Mouse (Mus musculus): ENCODE measurements around the gene Entpd7. TPM values are rescaled to one million over a fixed set of nuclear protein-coding genes. Genes with fewer than 3 reads are reported as not detected.
A peak's percentile ranks its signal among the peaks of the same experiment; 100 is the strongest.

Entpd7 gene
- polyA plus RNA-seq (2014; fragmentation: Nextera tagmentation; extraction: Ambion mirVana) = 10.9 and 12.3 TPM in 2 replicates

GRCm38 (mm10) chr19:43689419-43690246 is at the start of gene Entpd7:
Gene Entpd7 (plus strand): TSS chr19:43689672.
- Histone ChIP-seq H3K36me3 (ENCODE audit: control insufficient read depth, insufficient read depth, low read length) (peaks cover 13% of the 10 kb centered on the region), H3K4me2 (ENCODE audit: low read depth, low read length) (peak within 1 kb of the TSS; percentile 93), H3K4me3 (ENCODE audit: low read depth, low read length) (peak within 1 kb of the TSS; percentile 73), H3K27ac (replicated peaks; ENCODE audit: low read depth, low read length) (peak within 1 kb of the TSS; percentile 30), H3K4me1 (ENCODE audit: control insufficient read depth, insufficient read depth, low read length) (no peaks in the 10 kb centered on the region), H3K9me3 (ENCODE audit: control insufficient read depth, low read length) (peaks cover 3% of the 10 kb centered on the region; the same call in 1 of the 2 replicates), H3K27me3 (replicated peaks; ENCODE audit: control insufficient read depth, insufficient read depth, low read length) (no peaks in the 10 kb centered on the region), H3K9ac (ENCODE audit: low read depth, low read length) (peak within 1 kb of the TSS; percentile 77)
- DNase-seq (ENCODE audit: low spot score) = peak; percentile 98
- WGBS = under 1% methylated on average over 31 of the region's 60 CpGs
- ATAC-seq (ENCODE audit: low read depth) = peak; percentile 99

GRCm38 (mm10) chr19:43641833-43642232 is 47.6 kb upstream of the Entpd7 start:
- no peaks in the 10 kb centered on the region for H3K27me3 ChIP-seq (replicated peaks; ENCODE audit: control insufficient read depth, insufficient read depth, low read length)
- peak; percentile 75 for ATAC-seq (ENCODE audit: low read depth)

GRCm38 (mm10) chr19:43642843-43643242 is 46.6 kb upstream of the Entpd7 start:
- no peaks in the 10 kb centered on the region for H3K36me3 ChIP-seq (ENCODE audit: control insufficient read depth, insufficient read depth, low read length)
- no peaks in the 10 kb centered on the region for H3K9me3 ChIP-seq (ENCODE audit: control insufficient read depth, low read length)
- H3K27me3 ChIP-seq (replicated peaks; ENCODE audit: control insufficient read depth, insufficient read depth, low read length) = no peaks in the 10 kb centered on the region
- H3K27ac ChIP-seq (replicated peaks; ENCODE audit: low read depth, low read length) = no peak overlapping the region
- H3K4me2 ChIP-seq (ENCODE audit: low read depth, low read length) = no peak overlapping the region
- no peak for ATAC-seq (ENCODE audit: low read depth)
- H3K4me3 ChIP-seq (ENCODE audit: low read depth, low read length) = no peak overlapping the region
- H3K9ac ChIP-seq (ENCODE audit: low read depth, low read length) = no peak overlapping the region
- no peak for DNase-seq (ENCODE audit: low spot score)
- H3K4me1 ChIP-seq (ENCODE audit: control insufficient read depth, insufficient read depth, low read length) = no peaks in the 10 kb centered on the region
- WGBS = 84% methylated on average over 9 of the region's 9 CpGs

More at GRCm38 (mm10) chr19:43641833-43642232, 47.6 kb upstream of the Entpd7 start:
- no peaks in the 10 kb centered on the region for H3K4me1 ChIP-seq (ENCODE audit: control insufficient read depth, insufficient read depth, low read length)
- DNase-seq (ENCODE audit: low spot score) = peak; percentile 81
- H3K4me2 ChIP-seq (ENCODE audit: low read depth, low read length) = no peak overlapping the region
- H3K9ac ChIP-seq (ENCODE audit: low read depth, low read length) = no peak overlapping the region
- no peak overlapping the region for H3K4me3 ChIP-seq (ENCODE audit: low read depth, low read length)
- no peak overlapping the region for H3K27ac ChIP-seq (replicated peaks; ENCODE audit: low read depth, low read length)
- no peaks in the 10 kb centered on the region for H3K36me3 ChIP-seq (ENCODE audit: control insufficient read depth, insufficient read depth, low read length)
- WGBS = 58% methylated on average over 11 of the region's 11 CpGs
- no peaks in the 10 kb centered on the region for H3K9me3 ChIP-seq (ENCODE audit: control insufficient read depth, low read length)

GRCm38 (mm10) chr19:43645508-43645907 is 44.0 kb upstream of the Entpd7 start:
- Histone ChIP-seq H3K4me2 (ENCODE audit: low read depth, low read length) (no peak overlapping the region), H3K36me3 (ENCODE audit: control insufficient read depth, insufficient read depth, low read length) (no peaks in the 10 kb centered on the region), H3K4me1 (ENCODE audit: control insufficient read depth, insufficient read depth, low read length) (no peaks in the 10 kb centered on the region), H3K4me3 (ENCODE audit: low read depth, low read length) (no peak overlapping the region), H3K27me3 (replicated peaks; ENCODE audit: control insufficient read depth, insufficient read depth, low read length) (no peaks in the 10 kb centered on the region), H3K9me3 (ENCODE audit: control insufficient read depth, low read length) (no peaks in the 10 kb centered on the region), H3K9ac (ENCODE audit: low read depth, low read length) (no peak overlapping the region), H3K27ac (replicated peaks; ENCODE audit: low read depth, low read length) (no peak overlapping the region)
- DNase-seq (ENCODE audit: low spot score) = no peak
- ATAC-seq (ENCODE audit: low read depth) = no peak
- WGBS = 86% methylated on average over 9 of the region's 9 CpGs

GRCm38 (mm10) chr19:43646852-43647251 is 42.6 kb upstream of the Entpd7 start:
- no peak overlapping the region for H3K9ac ChIP-seq (ENCODE audit: low read depth, low read length)
- H3K4me1 ChIP-seq (ENCODE audit: control insufficient read depth, insufficient read depth, low read length) = no peaks in the 10 kb centered on the region
- no peaks in the 10 kb centered on the region for H3K36me3 ChIP-seq (ENCODE audit: control insufficient read depth, insufficient read depth, low read length)
- DNase-seq (ENCODE audit: low spot score) (no peak), ATAC-seq (ENCODE audit: low read depth) (no peak)
- no peaks in the 10 kb centered on the region for H3K27me3 ChIP-seq (replicated peaks; ENCODE audit: control insufficient read depth, insufficient read depth, low read length)
- no peak overlapping the region for H3K4me2 ChIP-seq (ENCODE audit: low read depth, low read length)
- 50% methylated on average over 7 of the region's 7 CpGs for WGBS
- H3K9me3 ChIP-seq (ENCODE audit: control insufficient read depth, low read length) = no peaks in the 10 kb centered on the region
- no peak overlapping the region for H3K4me3 ChIP-seq (ENCODE audit: low read depth, low read length)
- H3K27ac ChIP-seq (replicated peaks; ENCODE audit: low read depth, low read length) = no peak overlapping the region

- Histone ChIP-seq H3K4me3 (ENCODE audit: low read depth, low read length) (no peak overlapping the region), H3K4me1 (ENCODE audit: control insufficient read depth, insufficient read depth, low read length) (no peaks in the 10 kb centered on the region), H3K27me3 (replicated peaks; ENCODE audit: control insufficient read depth, insufficient read depth, low read length) (0 out of 2 replicates have a peak, but pooled peaks cover 2% of the 10 kb centered on the region), H3K9me3 (ENCODE audit: control insufficient read depth, low read length) (no peaks in the 10 kb centered on the region), H3K9ac (ENCODE audit: low read depth, low read length) (no peak overlapping the region), H3K27ac (replicated peaks; ENCODE audit: low read depth, low read length) (no peak overlapping the region), H3K36me3 (ENCODE audit: control insufficient read depth, insufficient read depth, low read length) (no peaks in the 10 kb centered on the region), H3K4me2 (ENCODE audit: low read depth, low read length) (no peak overlapping the region)
- WGBS = 87% methylated on average over 9 of the region's 9 CpGs
- ATAC-seq (ENCODE audit: low read depth) = no peak
- DNase-seq (ENCODE audit: low spot score) = no peak
These were observed 42.2 kb upstream of the Entpd7 start for GRCm38 (mm10) chr19:43647261-43647660.

- no peaks in the 10 kb centered on the region for H3K36me3 ChIP-seq (ENCODE audit: control insufficient read depth, insufficient read depth, low read length)
These were observed 41.1 kb upstream of the Entpd7 start for GRCm38 (mm10) chr19:43648343-43648742.

GRCm38 (mm10) chr19:43651241-43651785 is 38.2 kb upstream of the Entpd7 start:
- Histone ChIP-seq H3K4me2 (ENCODE audit: low read depth, low read length) (no peak overlapping the region), H3K27ac (replicated peaks; ENCODE audit: low read depth, low read length) (no peak overlapping the region), H3K9ac (ENCODE audit: low read depth, low read length) (no peak overlapping the region), H3K36me3 (ENCODE audit: control insufficient read depth, insufficient read depth, low read length) (no peaks in the 10 kb centered on the region), H3K9me3 (ENCODE audit: control insufficient read depth, low read length) (no peaks in the 10 kb centered on the region), H3K4me1 (ENCODE audit: control insufficient read depth, insufficient read depth, low read length) (no peaks in the 10 kb centered on the region), H3K27me3 (replicated peaks; ENCODE audit: control insufficient read depth, insufficient read depth, low read length) (0 out of 2 replicates have a peak, but pooled peaks cover 5% of the 10 kb centered on the region), H3K4me3 (ENCODE audit: low read depth, low read length) (no peak overlapping the region)
- 51% methylated on average over 8 of the region's 8 CpGs for WGBS
- DNase-seq (ENCODE audit: low spot score) (no peak), ATAC-seq (ENCODE audit: low read depth) (no peak)

More at GRCm38 (mm10) chr19:43648343-43648742, 41.1 kb upstream of the Entpd7 start:
- ATAC-seq (ENCODE audit: low read depth) (no peak), DNase-seq (ENCODE audit: low spot score) (no peak)
- WGBS = 84% methylated on average over 4 of the region's 4 CpGs
- Histone ChIP-seq H3K9me3 (ENCODE audit: control insufficient read depth, low read length) (no peaks in the 10 kb centered on the region), H3K4me3 (ENCODE audit: low read depth, low read length) (no peak overlapping the region), H3K4me2 (ENCODE audit: low read depth, low read length) (no peak overlapping the region), H3K27ac (replicated peaks; ENCODE audit: low read depth, low read length) (no peak overlapping the region), H3K9ac (ENCODE audit: low read depth, low read length) (no peak overlapping the region), H3K4me1 (ENCODE audit: control insufficient read depth, insufficient read depth, low read length) (no peaks in the 10 kb centered on the region), H3K27me3 (replicated peaks; ENCODE audit: control insufficient read depth, insufficient read depth, low read length) (0 out of 2 replicates have a peak, but pooled peaks cover 5% of the 10 kb centered on the region)
